11 mouse cellular contexts compared by ENCODE assay signal in the genomic region with DNA sequence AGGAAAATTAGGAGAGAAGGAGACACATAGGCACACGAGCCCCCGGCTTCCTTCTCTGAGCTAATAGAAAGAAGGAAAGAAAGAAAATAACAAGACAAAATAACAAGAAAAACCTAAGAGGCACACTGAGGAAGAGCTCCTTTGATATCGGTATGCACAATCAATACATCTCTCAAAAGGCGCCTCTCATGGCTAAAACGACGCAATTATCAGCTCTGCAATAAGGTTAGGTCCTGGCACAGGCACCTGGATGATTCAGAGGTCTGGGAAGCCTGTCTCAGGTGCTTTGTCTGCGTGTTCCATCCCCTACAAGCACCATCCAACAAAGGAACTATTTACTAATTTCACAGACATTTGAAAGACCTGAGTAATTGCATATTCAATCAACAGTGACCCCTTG. TPM values are rescaled to one million over a fixed set of nuclear protein-coding genes. Genes with fewer than 3 reads are reported as not detected.
DNase-seq lines count a peak whose midpoint lies in the region; ATAC-seq lines count a peak whose summit lies in the region.
"Had no signal": no experiment of that assay in that cellular context is flagged by ENCODE, and none has a peak within 500 bp of the region (broad histone marks: within the 10 kb centered on the region; RNA-seq: fewer than 3 reads in every experiment).

No protein-coding gene starts in this region.

- H3K9me3 ChIP-seq in kidney, embryonic 14.5 days (ENCODE audit: control insufficient read depth, low read length), result no peaks in the 10 kb centered on the region
- H3K9me3 ChIP-seq in embryonic facial prominence, embryonic 13.5 days, result no peaks in the 10 kb centered on the region
- no peaks in the 10 kb centered on the region for H3K9me3 ChIP-seq in hindbrain, embryonic 11.5 days (ENCODE audit: control insufficient read depth, low read length)
- no peaks in the 10 kb centered on the region for H3K9me3 ChIP-seq in midbrain, embryonic 12.5 days

- no peaks in the 10 kb centered on the region for H3K27me3 ChIP-seq in kidney, embryonic 14.5 days (ENCODE audit: control insufficient read depth, insufficient read depth, low read length)
- no peaks in the 10 kb centered on the region for H3K27me3 ChIP-seq in embryonic facial prominence, embryonic 13.5 days
- H3K27me3 ChIP-seq in hindbrain, embryonic 11.5 days (ENCODE audit: control insufficient read depth, insufficient read depth, low read length), result no peaks in the 10 kb centered on the region
- no peaks in the 10 kb centered on the region for H3K27me3 ChIP-seq in midbrain, embryonic 12.5 days

- intact Hi-C loops in left cerebral cortex, postnatal 4 days (cut with DNase I), result loop anchor here (5.0 to 10.0 kb wide), 4 partner anchors 331 to 1029 kb away; no protein-coding TSS in a partner anchor

- H3K4me2 ChIP-seq in kidney, embryonic 14.5 days (replicated peaks; ENCODE audit: low read depth, low read length), result peak overlapping the region; percentile 61
- peak overlapping the region; percentile 65 for H3K4me2 ChIP-seq in embryonic facial prominence, embryonic 13.5 days
- H3K4me2 ChIP-seq in hindbrain, embryonic 11.5 days (replicated peaks; ENCODE audit: low read depth, low read length), result peak overlapping the region; percentile 62
- peak overlapping the region; percentile 66 for H3K4me2 ChIP-seq in midbrain, embryonic 12.5 days (replicated peaks)

- H3K9ac ChIP-seq in kidney, embryonic 14.5 days (ENCODE audit: low read depth, low read length), result peak overlapping the region; percentile 98
- peak overlapping the region; percentile 55; the same call in 1 of the 2 replicates for H3K9ac ChIP-seq in embryonic facial prominence, embryonic 13.5 days
- no peak overlapping the region for H3K9ac ChIP-seq in hindbrain, embryonic 11.5 days (ENCODE audit: low read depth, low read length)
- peak overlapping the region; percentile 28; the same call in 1 of the 2 replicates for H3K9ac ChIP-seq in midbrain, embryonic 12.5 days (replicated peaks)

- no peak for ATAC-seq in kidney, embryonic 14.5 days (ENCODE audit: low FRiP score, low TSS enrichment)
- ATAC-seq in embryonic facial prominence, embryonic 13.5 days (ENCODE audit: insufficient number of reproducible peaks, insufficient read depth, low FRiP score, low TSS enrichment, low read depth), result no peak
- ATAC-seq in hindbrain, embryonic 11.5 days (ENCODE audit: low FRiP score), result no peak
- no peak for ATAC-seq in midbrain, embryonic 12.5 days (ENCODE audit: low FRiP score, low read depth)

- peak overlapping the region; percentile 99 for H3K4me3 ChIP-seq in kidney, embryonic 14.5 days (ENCODE audit: low read length)
- H3K4me3 ChIP-seq in embryonic facial prominence, embryonic 13.5 days, result peak overlapping the region; percentile 64
- peak overlapping the region; percentile 75 for H3K4me3 ChIP-seq in hindbrain, embryonic 11.5 days (ENCODE audit: low read depth, low read length)
- H3K4me3 ChIP-seq in midbrain, embryonic 12.5 days, result peak overlapping the region; percentile 85

- no peak for DNase-seq in kidney, postnatal 4 days
- DNase-seq in hindbrain, embryonic 11.5 days (ENCODE audit: low spot score), result no peak
- DNase-seq in spleen, adult 12 weeks (ENCODE audit: low spot score), result no peak
- no peak for DNase-seq in frontal cortex, postnatal 25 days (ENCODE audit: low spot score in 2 of 2)
- DNase-seq in left cerebral cortex, postnatal 4 days, result no peak
- DNase-seq: adrenal gland, postnatal 14 days; kidney, adult 11 months; right cerebral cortex, postnatal 4 days had no signal

- H3K27ac ChIP-seq in kidney, embryonic 14.5 days (ENCODE audit: low read depth, low read length), result peak overlapping the region; percentile 86; the same call in 1 of the 2 replicates
- H3K27ac ChIP-seq in embryonic facial prominence, embryonic 13.5 days, result no peak overlapping the region
- H3K27ac ChIP-seq in hindbrain, embryonic 11.5 days (ENCODE audit: low read depth, low read length), result no peak overlapping the region
- H3K27ac ChIP-seq in midbrain, embryonic 12.5 days (replicated peaks), result peak overlapping the region; percentile 27

- peaks cover 34% of the 10 kb centered on the region; the same call in 1 of the 2 replicates for H3K4me1 ChIP-seq in kidney, embryonic 14.5 days (ENCODE audit: control insufficient read depth, insufficient read depth, low read length)
- H3K4me1 ChIP-seq in embryonic facial prominence, embryonic 13.5 days, result peaks cover 58% of the 10 kb centered on the region
- peaks cover 10% of the 10 kb centered on the region for H3K4me1 ChIP-seq in hindbrain, embryonic 11.5 days (replicated peaks; ENCODE audit: control insufficient read depth, insufficient read depth, low read length)
- H3K4me1 ChIP-seq in midbrain, embryonic 12.5 days, result peaks cover 51% of the 10 kb centered on the region

- 33% methylated on average over 7 of the region's 7 CpGs for WGBS in kidney, embryonic 14.5 days
- WGBS in embryonic facial prominence, embryonic 13.5 days, result 45% methylated on average over 7 of the region's 7 CpGs
- 57% methylated on average over 7 of the region's 7 CpGs for WGBS in hindbrain, embryonic 11.5 days
- WGBS in midbrain, embryonic 12.5 days, result 56% methylated on average over 7 of the region's 7 CpGs

- H3K36me3 ChIP-seq in kidney, embryonic 14.5 days (ENCODE audit: control insufficient read depth, insufficient read depth, low read length), result peaks cover 17% of the 10 kb centered on the region
- H3K36me3 ChIP-seq in embryonic facial prominence, embryonic 13.5 days, result peaks cover 11% of the 10 kb centered on the region; the same call in 1 of the 2 replicates
- no peaks in the 10 kb centered on the region for H3K36me3 ChIP-seq in hindbrain, embryonic 11.5 days (ENCODE audit: control insufficient read depth, insufficient read depth, low read length)
- H3K36me3 ChIP-seq in midbrain, embryonic 12.5 days, result peaks cover 9% of the 10 kb centered on the region; the same call in 1 of the 2 replicates

RNA-seq across cellular contexts. Expression of a gene that starts 5.8 kb away (rescaled TPM):
- polyA plus RNA-seq in kidney, embryonic 14.5 days (2014; fragmentation: Nextera tagmentation; extraction: Ambion mirVana), result 107 and 120 TPM in 2 replicates
- 47.7 and 49.9 TPM in 2 replicates for polyA plus RNA-seq in embryonic facial prominence, embryonic 13.5 days (2015; fragmentation: Nextera tagmentation; extraction: Ambion mirVana)
- 49.0 and 59.2 TPM in 2 replicates for polyA plus RNA-seq in hindbrain, embryonic 11.5 days (2014; fragmentation: Nextera tagmentation; extraction: Ambion mirVana)
- 73.7 TPM in 2 replicates for polyA plus RNA-seq in midbrain, embryonic 12.5 days (2016; fragmentation: Nextera tagmentation; extraction: Ambion mirVana)
- total RNA-seq in left cerebral cortex, postnatal 4 days (2021), result 100 to 1,000 TPM; 284 to 303 TPM

Comparison
In these comparisons a context has a peak if more than half of its experiments do, and no peak if none do; other contexts are left out.
1. H3K27ac ChIP-seq: peak in kidney, embryonic 14.5 days (single experiment) and midbrain, embryonic 12.5 days (single experiment); none in embryonic facial prominence, embryonic 13.5 days (single experiment) and hindbrain, embryonic 11.5 days (single experiment).
2. Peak in every context shown above with its lines, with median percentiles within 50 percentile points of each other: H3K4me2 ChIP-seq and H3K4me3 ChIP-seq.